Mouse (Mus musculus): Measurements from ENCODE around the gene 5730596B20Rik. TPM values are rescaled to one million over a fixed set of nuclear protein-coding genes. Genes with fewer than 3 reads are reported as not detected.

The 5730596B20Rik gene
- polyA plus RNA-seq, 1 experiment: 0.07 TPM

GRCm38 (mm10) chr6:52202362-52203120 is 25.2 kb downstream of the 5730596B20Rik start:
- Histone ChIP-seq H3K4me3 (ENCODE audit: insufficient read depth, poor library complexity, severe bottlenecking) (no peak overlapping the region), H3ac (ENCODE audit: control insufficient read depth, insufficient read length, low read depth) (no peak overlapping the region), H3K79me3 (ENCODE audit: low read depth) (no peaks in the 10 kb centered on the region), H3K36me3 (ENCODE audit: control insufficient read depth, insufficient read depth) (peaks cover 46% of the 10 kb centered on the region), H3K27me3 (ENCODE audit: control insufficient read depth, insufficient read depth, insufficient read length) (no peaks in the 10 kb centered on the region), H3K79me2 (ENCODE audit: control insufficient read depth, insufficient read depth) (peaks cover 7% of the 10 kb centered on the region)
- no peak for TF ChIP-seq FOSL1 (IDR thresholded peaks at IDR 0.05; ENCODE audit: insufficient read depth, low read length, poor library complexity, severe bottlenecking)
- TF ChIP-seq USF1 (IDR thresholded peaks at IDR 0.05; ENCODE audit: low read depth): no peak
- no peak for TF ChIP-seq CTCF (IDR thresholded peaks at IDR 0.05; ENCODE audit: control insufficient read depth, insufficient read depth, insufficient read length)
- no peak for TF ChIP-seq CEBPB (IDR thresholded peaks at IDR 0.05; ENCODE audit: low read depth)
- no peak for TF ChIP-seq MYOD1 (IDR thresholded peaks at IDR 0.05; ENCODE audit: control insufficient read depth, insufficient read length, low read depth)
- TF ChIP-seq MAX (IDR thresholded peaks at IDR 0.05): no peak

- TF ChIP-seq CEBPB (IDR thresholded peaks at IDR 0.05; ENCODE audit: low read depth) (no peak), MYOG (IDR thresholded peaks at IDR 0.05; ENCODE audit: control insufficient read depth, extremely low read depth, insufficient read length) (no peak), CTCF (IDR thresholded peaks at IDR 0.05; ENCODE audit: control insufficient read depth, insufficient read depth, insufficient read length) (no peak), MAX (IDR thresholded peaks at IDR 0.05) (no peak), FOSL1 (IDR thresholded peaks at IDR 0.05; ENCODE audit: insufficient read depth, low read length, poor library complexity, severe bottlenecking) (no peak), USF1 (IDR thresholded peaks at IDR 0.05; ENCODE audit: low read depth) (no peak), MYOD1 (IDR thresholded peaks at IDR 0.05; ENCODE audit: control insufficient read depth, insufficient read length, low read depth) (no peak)
- peaks cover 12% of the 10 kb centered on the region for H3K79me2 ChIP-seq (ENCODE audit: control insufficient read depth, insufficient read depth)
- no peaks in the 10 kb centered on the region for H3K27me3 ChIP-seq (ENCODE audit: control insufficient read depth, insufficient read depth, insufficient read length)
- no peak overlapping the region for H3K4me3 ChIP-seq (ENCODE audit: insufficient read depth, poor library complexity, severe bottlenecking)
- peaks cover 2% of the 10 kb centered on the region for H3K79me3 ChIP-seq (ENCODE audit: low read depth)
- H3K36me3 ChIP-seq (ENCODE audit: control insufficient read depth, insufficient read depth): peaks cover 46% of the 10 kb centered on the region
- H3ac ChIP-seq (ENCODE audit: control insufficient read depth, insufficient read length, low read depth): no peak overlapping the region
These were observed 25.7 kb downstream of the 5730596B20Rik start for GRCm38 (mm10) chr6:52203121-52203370.

GRCm38 (mm10) chr6:52203371-52204049 is 26.2 kb downstream of the 5730596B20Rik start:
- Histone ChIP-seq H3K4me3 (ENCODE audit: insufficient read depth, poor library complexity, severe bottlenecking) (no peak overlapping the region), H3ac (ENCODE audit: control insufficient read depth, insufficient read length, low read depth) (no peak overlapping the region), H3K79me3 (ENCODE audit: low read depth) (peaks cover 2% of the 10 kb centered on the region), H3K27me3 (ENCODE audit: control insufficient read depth, insufficient read depth, insufficient read length) (no peaks in the 10 kb centered on the region), H3K36me3 (ENCODE audit: control insufficient read depth, insufficient read depth) (peaks cover 46% of the 10 kb centered on the region), H3K79me2 (ENCODE audit: control insufficient read depth, insufficient read depth) (peaks cover 17% of the 10 kb centered on the region)
- no peak for TF ChIP-seq MYOG (IDR thresholded peaks at IDR 0.05; ENCODE audit: control insufficient read depth, extremely low read depth, insufficient read length)
- TF ChIP-seq CTCF (IDR thresholded peaks at IDR 0.05; ENCODE audit: control insufficient read depth, insufficient read depth, insufficient read length): no peak
- TF ChIP-seq FOSL1 (IDR thresholded peaks at IDR 0.05; ENCODE audit: insufficient read depth, low read length, poor library complexity, severe bottlenecking): no peak
- no peak for TF ChIP-seq MAX (IDR thresholded peaks at IDR 0.05)
- no peak for TF ChIP-seq CEBPB (IDR thresholded peaks at IDR 0.05; ENCODE audit: low read depth)
- TF ChIP-seq USF1 (IDR thresholded peaks at IDR 0.05; ENCODE audit: low read depth): no peak
- no peak for TF ChIP-seq MYOD1 (IDR thresholded peaks at IDR 0.05; ENCODE audit: control insufficient read depth, insufficient read length, low read depth)

DNA sequence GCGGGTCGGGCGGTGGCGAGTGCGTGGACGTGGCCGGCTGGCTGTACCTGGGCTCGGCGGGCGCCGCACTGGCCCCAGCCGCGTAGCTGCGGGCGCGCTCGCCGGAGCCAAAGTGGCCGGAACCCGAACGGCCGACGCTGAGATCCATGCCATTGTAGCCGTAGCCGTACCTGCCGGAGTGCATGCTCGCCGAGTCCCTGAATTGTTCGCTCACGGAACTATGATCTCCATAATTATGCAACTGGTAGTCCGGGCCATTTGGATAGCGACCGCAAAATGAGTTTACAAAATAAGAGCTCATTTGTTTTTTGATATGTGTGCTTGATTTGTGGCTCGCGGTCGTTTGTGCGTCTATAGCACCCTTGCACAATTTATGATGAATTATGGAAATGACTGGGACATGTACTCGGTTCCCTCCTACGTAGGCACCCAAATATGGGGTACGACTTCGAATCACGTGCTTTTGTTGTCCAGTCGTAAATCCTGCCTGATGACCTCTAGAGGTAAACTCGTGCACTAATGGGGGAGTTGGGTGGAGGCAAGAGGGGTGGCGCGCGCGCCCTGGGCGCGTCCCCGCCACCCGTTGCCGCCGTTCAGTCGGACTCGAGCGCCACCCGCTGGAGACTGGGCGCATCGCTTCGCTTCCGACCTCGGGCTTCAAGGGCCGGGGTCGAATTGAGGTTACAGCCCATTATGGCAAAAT is 26.9 kb downstream of the 5730596B20Rik start, which contains the start of gene Hoxa5:
Gene Hoxa5, minus strand, starts transcription at position 538 of the 703 bp plus-strand sequence.
- TF ChIP-seq MYOD1 (IDR thresholded peaks at IDR 0.05; ENCODE audit: control insufficient read depth, insufficient read length, low read depth): no peak
- TF ChIP-seq MYOG (IDR thresholded peaks at IDR 0.05; ENCODE audit: control insufficient read depth, extremely low read depth, insufficient read length): no peak
- no peak for TF ChIP-seq CEBPB (IDR thresholded peaks at IDR 0.05; ENCODE audit: low read depth)
- no peak for TF ChIP-seq FOSL1 (IDR thresholded peaks at IDR 0.05; ENCODE audit: insufficient read depth, low read length, poor library complexity, severe bottlenecking)
- TF ChIP-seq CTCF (IDR thresholded peaks at IDR 0.05; ENCODE audit: control insufficient read depth, insufficient read depth, insufficient read length): no peak
- no peak for TF ChIP-seq MAX (IDR thresholded peaks at IDR 0.05)
- no peak for TF ChIP-seq USF1 (IDR thresholded peaks at IDR 0.05; ENCODE audit: low read depth)
- Histone ChIP-seq H3K4me3 (ENCODE audit: insufficient read depth, poor library complexity, severe bottlenecking) (no peak within 1 kb of the TSS), H3K27me3 (ENCODE audit: control insufficient read depth, insufficient read depth, insufficient read length) (no peaks in the 10 kb centered on the region), H3K36me3 (ENCODE audit: control insufficient read depth, insufficient read depth) (peaks cover 46% of the 10 kb centered on the region), H3K79me2 (ENCODE audit: control insufficient read depth, insufficient read depth) (peaks cover 24% of the 10 kb centered on the region), H3K79me3 (ENCODE audit: low read depth) (peaks cover 6% of the 10 kb centered on the region), H3ac (ENCODE audit: control insufficient read depth, insufficient read length, low read depth) (no peak within 1 kb of the TSS)

DNA sequence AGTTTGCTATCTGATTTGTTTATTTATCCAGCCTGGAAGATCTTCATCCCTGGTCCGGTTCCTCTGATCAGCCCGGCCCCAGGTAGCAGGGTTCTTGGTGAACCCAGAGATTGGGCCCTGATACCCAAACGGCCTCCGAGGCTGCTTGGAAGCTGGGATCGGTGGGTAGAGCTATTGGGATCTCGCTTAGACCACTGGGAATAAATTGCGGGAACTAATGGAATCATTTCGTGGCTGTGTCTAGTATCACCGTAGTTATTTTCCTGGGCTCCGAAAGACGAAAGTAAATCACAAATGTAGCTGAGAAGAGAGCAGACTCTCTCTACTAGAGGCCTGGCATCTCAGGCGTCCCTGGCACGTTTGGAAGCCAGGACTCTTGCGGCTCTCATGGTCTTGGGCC is 27.9 kb downstream of the 5730596B20Rik start:
- no peaks in the 10 kb centered on the region for H3K27me3 ChIP-seq (ENCODE audit: control insufficient read depth, insufficient read depth, insufficient read length)
- H3K79me3 ChIP-seq (ENCODE audit: low read depth): peaks cover 16% of the 10 kb centered on the region
- peaks cover 41% of the 10 kb centered on the region for H3K36me3 ChIP-seq (ENCODE audit: control insufficient read depth, insufficient read depth)
- H3K79me2 ChIP-seq (ENCODE audit: control insufficient read depth, insufficient read depth): peaks cover 34% of the 10 kb centered on the region
- H3ac ChIP-seq (ENCODE audit: control insufficient read depth, insufficient read length, low read depth): no peak overlapping the region
- TF ChIP-seq MYOG (IDR thresholded peaks at IDR 0.05; ENCODE audit: control insufficient read depth, extremely low read depth, insufficient read length): no peak
- no peak for TF ChIP-seq FOSL1 (IDR thresholded peaks at IDR 0.05; ENCODE audit: insufficient read depth, low read length, poor library complexity, severe bottlenecking)
- TF ChIP-seq CEBPB (IDR thresholded peaks at IDR 0.05; ENCODE audit: low read depth): no peak
- TF ChIP-seq CTCF (IDR thresholded peaks at IDR 0.05; ENCODE audit: control insufficient read depth, insufficient read depth, insufficient read length): no peak
- TF ChIP-seq MYOD1 (IDR thresholded peaks at IDR 0.05; ENCODE audit: control insufficient read depth, insufficient read length, low read depth): no peak
- TF ChIP-seq USF1 (IDR thresholded peaks at IDR 0.05; ENCODE audit: low read depth): no peak
- TF ChIP-seq MAX (IDR thresholded peaks at IDR 0.05): no peak
- no peak overlapping the region for H3K4me3 ChIP-seq (ENCODE audit: insufficient read depth, poor library complexity, severe bottlenecking)
